9 mouse cellular contexts compared by ENCODE assay signal in genomic region chr12:110503406-110504144, GRCm38 (mm10). TPM values are rescaled to one million over a fixed set of nuclear protein-coding genes. Genes with fewer than 3 reads are reported as not detected.
DNase-seq lines count a peak whose midpoint lies in the region; ATAC-seq and TF ChIP-seq lines count a peak whose summit lies in the region.
"Had no signal": no experiment of that assay in that cellular context is flagged by ENCODE, and none has a peak within 500 bp of the region (broad histone marks: within the 10 kb centered on the region; RNA-seq: fewer than 3 reads in every experiment).

No protein-coding gene starts in this region.

- H3K9me3 ChIP-seq in ES-Bruce4 (replicated peaks; ENCODE audit: control insufficient read depth, insufficient read depth, low read length, poor library complexity, severe bottlenecking), result no peaks in the 10 kb centered on the region
- H3K9me3 ChIP-seq in midbrain, postnatal 0 days (ENCODE audit: low read length), result no peaks in the 10 kb centered on the region

- no peak for TF ChIP-seq CTCF in ES-Bruce4 (IDR thresholded peaks at IDR 0.05; ENCODE audit: low read depth, low read length)
- no peak for TF ChIP-seq CTCF in midbrain, postnatal 0 days (IDR thresholded peaks at IDR 0.05)

- H3K4me3 ChIP-seq in ES-Bruce4 (ENCODE audit: low read depth, low read length), result no peak overlapping the region
- no peak overlapping the region for H3K4me3 ChIP-seq in midbrain, postnatal 0 days (ENCODE audit: low read depth, low read length)

- H3K36me3 ChIP-seq in ES-Bruce4 (ENCODE audit: control insufficient read depth, insufficient read depth, low read length, poor library complexity, severe bottlenecking), result no peaks in the 10 kb centered on the region
- no peaks in the 10 kb centered on the region for H3K36me3 ChIP-seq in midbrain, postnatal 0 days (ENCODE audit: insufficient read depth, low read length)

- WGBS in midbrain, postnatal 0 days, result 91% methylated on average over 8 of the region's 8 CpGs

- ATAC-seq in midbrain, postnatal 0 days (ENCODE audit: low FRiP score), result no peak

- H3K27me3 ChIP-seq in ES-Bruce4 (ENCODE audit: control insufficient read depth, insufficient read depth, low read length, poor library complexity, severe bottlenecking), result no peaks in the 10 kb centered on the region
- H3K27me3 ChIP-seq in midbrain, postnatal 0 days (ENCODE audit: insufficient read depth, low read length), result no peaks in the 10 kb centered on the region

- H3K4me1 ChIP-seq in ES-Bruce4 (ENCODE audit: control insufficient read depth, insufficient read depth, low read length), result peaks cover 23% of the 10 kb centered on the region
- peaks cover 5% of the 10 kb centered on the region for H3K4me1 ChIP-seq in midbrain, postnatal 0 days (ENCODE audit: insufficient read depth, low read length)

- peak; percentile 27 for DNase-seq in kidney, adult 9 months
- DNase-seq in kidney, postnatal 4 days, result no peak
- peak; percentile 89 for DNase-seq in induced T-regulatory cell, adult 2 months (ENCODE audit: low read depth)
- peak; percentile 76 to 82 for DNase-seq in monocyte, adult 2 months (ENCODE audit: low read depth in 1 of 2, low spot score in 2 of 2)
- DNase-seq in midbrain, postnatal 0 days (ENCODE audit: low spot score), result no peak
- no peak for DNase-seq in cerebellum, adult 11-12 months
- no peak for DNase-seq in urinary bladder, adult 2 months (ENCODE audit: low spot score)
- DNase-seq: retina, postnatal 1 day had no signal

- H3K27ac ChIP-seq in ES-Bruce4 (ENCODE audit: insufficient read depth, low read length), result peak overlapping the region; percentile 92
- H3K27ac ChIP-seq in midbrain, postnatal 0 days (ENCODE audit: low read depth, low read length), result no peak overlapping the region

- TF ChIP-seq EP300 in ES-Bruce4 (IDR thresholded peaks at IDR 0.05; ENCODE audit: insufficient read depth, low read depth, low read length), result no peak

- no peak overlapping the region for H3K4me2 ChIP-seq in midbrain, postnatal 0 days (ENCODE audit: low read depth, low read length, poor library complexity, severe bottlenecking)

- peak overlapping the region; percentile 9 for H3K9ac ChIP-seq in ES-Bruce4 (ENCODE audit: low read depth, poor library complexity, severe bottlenecking)
- no peak overlapping the region for H3K9ac ChIP-seq in midbrain, postnatal 0 days (replicated peaks; ENCODE audit: low read length, poor library complexity, severe bottlenecking)

- no peak for TF ChIP-seq POLR2A in ES-Bruce4 (IDR thresholded peaks at IDR 0.05; ENCODE audit: insufficient read depth, low read length)

RNA-seq across cellular contexts. Expression of gene Ppp2r5c, which starts 56.7 kb away (rescaled TPM):
- polyA plus RNA-seq in ES-Bruce4 (2011; ENCODE audit: insufficient read depth, insufficient read length, low read depth, missing spikeins), result 223 and 224 TPM in 2 replicates
- 173 and 183 TPM in 2 replicates for total RNA-seq in midbrain, postnatal 0 days (2014; rRNA removed)
- polyA plus RNA-seq in midbrain, postnatal 0 days (2015; fragmentation: Nextera tagmentation; extraction: Ambion mirVana), result 176 and 178 TPM in 2 replicates
- 65.3 and 78.7 TPM in 2 replicates for polyA plus RNA-seq in urinary bladder, adult 2 months (2012; rRNA removed)

Comparison
In these comparisons a context has a peak if more than half of its experiments do, and no peak if none do; other contexts are left out.
1. DNase-seq: peak in kidney, adult 9 months (single experiment), induced T-regulatory cell, adult 2 months (single experiment) and monocyte, adult 2 months (2 of 2); none in kidney, postnatal 4 days (0 of 2), midbrain, postnatal 0 days (single experiment), cerebellum, adult 11-12 months (single experiment) and urinary bladder, adult 2 months (single experiment).